Mouse (Mus musculus) layer of hippocampus, postnatal 10 days (tissue): ENCODE results near the gene Cachd1. TPM values are rescaled to one million over a fixed set of nuclear protein-coding genes. Genes with fewer than 3 reads are reported as not detected.
A peak's percentile ranks its signal among the peaks of the same experiment; 100 is the strongest.

Experiments
- DNase-seq, 2 experiments: peaks; one replicate each; pipeline ENCODE4 v3.0.0; 2021; ENCODE audit warnings: low spot score in 2 of 2
- total RNA-seq, 2 experiments: library from RNA; stranded (reverse); gene quantifications; 2 replicates each; pipeline ENCODE4 v1.2.3; 2021

The Cachd1 gene
- total RNA-seq, 2 experiments from 2014 or later: 33.6 to 42.9 TPM

DNA sequence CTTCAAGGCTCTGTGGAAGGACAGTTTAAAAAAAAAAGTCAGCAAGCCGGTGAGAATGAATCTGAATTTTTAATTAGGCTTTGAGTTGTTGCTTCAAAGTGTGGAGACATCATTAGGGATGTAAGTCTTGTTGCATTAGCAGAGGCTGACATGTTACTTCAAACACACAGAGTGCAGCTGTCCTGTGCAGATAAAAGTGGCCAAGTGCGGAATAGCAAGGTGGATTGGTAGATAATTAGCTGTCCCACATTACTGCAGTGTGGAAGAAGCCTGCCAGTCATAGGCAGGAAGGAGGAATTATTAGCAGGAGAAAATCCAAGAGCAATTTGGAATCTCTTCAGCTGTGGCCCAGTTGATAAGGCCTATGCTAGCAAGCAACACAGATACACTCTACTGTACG, 10.7 kb downstream of the Cachd1 start:
- no peak for DNase-seq

DNA sequence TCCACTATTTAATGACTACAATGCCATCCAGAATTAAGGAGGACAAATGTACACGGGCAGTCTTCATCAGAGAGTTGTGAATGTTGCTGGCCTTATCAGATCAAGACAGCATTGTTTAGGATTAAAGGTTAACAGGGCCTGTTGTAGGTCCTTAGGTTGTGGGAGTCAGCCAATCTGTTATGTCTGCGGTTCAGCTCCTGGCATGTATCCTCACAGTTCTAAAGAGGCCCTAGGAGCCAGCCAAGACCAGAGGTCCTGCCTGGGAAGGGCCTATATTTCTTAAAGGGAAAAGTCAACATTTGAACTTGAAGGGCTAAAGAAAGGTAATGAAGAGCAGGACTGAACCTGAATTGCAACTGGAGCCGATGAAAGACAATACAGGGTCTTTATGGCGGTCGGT, 13.7 kb downstream of the Cachd1 start:
- no peak for DNase-seq

DNA sequence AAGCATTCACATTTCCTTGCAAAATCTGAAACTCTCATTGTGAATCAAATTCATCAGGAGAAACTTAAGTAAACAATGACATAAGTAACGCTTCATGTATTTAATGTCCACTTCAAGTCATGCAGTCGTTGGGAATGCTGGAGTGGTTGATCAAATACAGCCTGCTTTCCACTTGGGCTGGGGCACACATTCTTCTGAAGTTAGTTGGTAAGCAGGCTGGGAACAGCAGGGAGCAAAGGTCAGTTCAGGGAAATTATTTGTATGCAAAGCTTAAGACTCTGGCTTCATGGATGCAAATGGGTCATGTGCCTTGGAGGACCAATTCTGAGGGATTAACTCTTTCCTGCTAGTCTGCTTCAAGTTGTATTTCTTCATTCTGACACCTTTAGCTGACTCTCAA, 16.7 kb downstream of the Cachd1 start:
- DNase-seq: no peak

DNA sequence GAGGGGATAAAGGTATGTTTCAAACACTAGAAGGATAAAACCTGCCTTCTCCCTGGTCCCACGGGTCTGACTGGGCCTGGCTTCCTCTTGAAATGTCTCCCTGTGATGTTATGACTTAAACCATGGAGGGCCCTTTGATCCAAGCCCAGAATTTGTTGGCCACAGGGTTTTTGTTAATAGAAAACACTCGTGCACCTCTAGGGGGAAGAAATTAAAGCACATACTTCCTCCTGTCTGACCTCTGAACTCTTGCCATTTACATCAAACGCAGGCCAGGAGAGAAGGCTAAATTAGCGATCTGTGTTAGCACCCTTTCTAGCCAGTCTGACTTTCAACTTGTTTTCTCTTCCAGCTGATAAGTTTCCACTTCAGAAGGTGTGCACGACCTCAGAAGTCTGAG, 19.0 kb downstream of the Cachd1 start:
- no peak for DNase-seq

DNA sequence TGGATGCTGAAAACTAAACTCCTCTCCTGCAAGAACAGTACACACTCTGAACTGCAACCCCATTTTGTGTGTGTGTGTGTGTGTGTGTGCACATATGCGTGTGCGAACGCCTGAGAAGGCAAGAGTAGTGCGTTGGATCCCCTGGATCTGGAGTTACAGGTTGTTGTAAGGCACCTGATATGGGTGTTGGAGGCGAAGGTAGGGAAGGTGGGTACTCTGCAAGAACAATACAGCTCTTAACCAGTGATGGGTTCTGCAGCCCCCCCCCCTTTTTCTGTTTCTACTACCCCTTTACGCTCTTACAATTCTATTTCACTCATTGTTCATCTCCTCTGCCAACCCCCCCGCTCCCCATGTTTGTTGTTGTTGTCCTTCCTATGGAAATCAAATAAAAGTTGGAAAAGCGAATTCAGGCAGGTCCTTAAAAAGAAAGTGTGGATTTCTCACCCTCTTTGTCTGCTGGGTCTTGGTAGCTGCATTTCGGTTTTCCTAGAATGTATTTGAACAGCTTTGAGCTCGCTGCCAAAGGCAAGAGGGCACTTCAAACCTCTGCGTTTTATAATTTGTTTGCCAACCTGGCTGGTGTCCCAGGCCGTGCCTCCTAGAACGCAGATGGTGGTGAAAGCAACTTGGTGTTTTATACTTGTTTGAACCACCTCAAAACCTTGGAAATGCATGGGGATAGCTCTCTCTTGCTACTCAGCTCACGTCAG, 24.4 kb downstream of the Cachd1 start:
- peak; percentile 27 to 31 for DNase-seq

DNA sequence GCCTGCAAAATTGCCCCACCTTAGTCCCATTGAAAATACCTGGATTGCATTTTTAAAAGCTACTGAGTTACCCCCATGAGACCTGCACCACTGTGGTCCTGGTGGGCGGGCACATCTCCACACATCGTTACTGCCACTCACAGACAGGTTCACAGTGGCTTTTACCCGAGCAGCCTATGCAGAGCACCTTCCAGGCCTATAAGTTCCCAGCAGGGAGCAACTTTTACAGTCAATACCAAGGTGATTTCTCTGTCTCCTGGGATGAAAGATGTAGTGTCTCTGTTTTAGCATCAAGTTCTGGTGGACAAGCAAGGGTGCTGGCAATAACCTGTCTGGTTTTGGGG, 24.9 kb downstream of the Cachd1 start:
- DNase-seq: no peak

DNA sequence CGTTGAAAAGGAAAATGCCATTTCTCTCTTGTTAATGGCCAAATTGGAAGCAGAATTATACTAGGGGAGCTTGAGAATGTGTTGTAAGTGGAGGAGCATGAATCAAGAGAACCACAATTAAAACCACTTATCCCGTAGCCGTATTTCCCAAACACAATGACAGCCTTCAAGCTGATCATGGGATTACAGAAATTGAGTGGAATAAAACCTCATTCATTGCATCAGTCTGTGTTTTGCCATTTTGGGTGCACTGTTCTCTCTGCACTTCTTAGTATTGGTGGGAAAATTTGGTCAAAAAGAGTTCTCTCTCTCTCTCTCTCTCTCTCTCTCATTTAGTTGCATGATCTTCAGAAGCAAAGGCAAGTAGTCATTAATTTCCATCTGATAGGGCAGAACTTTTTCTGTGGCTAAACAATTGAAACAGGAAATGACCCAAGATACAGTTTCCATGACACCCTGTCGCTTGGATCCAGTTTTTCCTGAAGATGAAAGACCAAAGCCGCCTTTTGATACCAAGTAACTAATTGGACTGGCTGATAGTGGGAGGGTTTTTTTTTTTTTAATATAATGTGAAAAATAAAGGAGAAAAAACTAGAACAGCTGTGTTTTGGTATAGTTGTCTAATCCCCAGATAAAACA, 34.7 kb downstream of the Cachd1 start:
- DNase-seq: no peak

DNA sequence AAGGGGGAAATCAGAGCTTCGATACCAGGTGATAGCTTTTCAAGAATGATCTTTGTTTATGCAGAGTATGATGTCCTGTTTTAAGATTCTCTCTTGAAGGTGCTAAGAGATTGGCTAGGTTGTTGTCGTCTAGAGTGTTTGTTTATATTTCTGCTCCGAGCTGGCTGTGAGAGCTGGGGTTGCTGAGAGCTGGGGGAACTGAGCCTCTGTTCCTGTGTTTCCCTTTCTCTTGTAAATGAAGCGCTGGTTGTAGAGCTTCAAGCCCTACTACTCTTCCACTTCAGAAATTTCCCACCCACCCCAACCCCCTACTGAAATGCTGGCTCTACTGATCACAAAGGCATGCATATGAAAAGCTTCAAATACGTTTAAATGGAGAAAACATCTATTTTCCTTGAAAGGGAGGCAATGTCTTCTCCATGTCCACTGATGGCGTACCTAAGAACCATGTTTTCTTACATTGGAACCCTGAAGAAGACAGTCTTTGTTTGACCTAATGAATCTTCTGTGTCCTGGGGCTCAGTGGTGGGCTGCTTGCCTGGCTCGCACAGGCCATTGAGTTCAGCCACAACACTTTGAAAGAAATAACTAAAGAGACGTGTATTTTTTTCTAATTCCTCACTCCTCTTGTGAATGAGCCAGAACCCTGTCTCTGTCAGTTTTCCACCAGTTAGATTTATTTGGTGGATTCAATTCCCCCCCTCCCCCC, 35.5 kb downstream of the Cachd1 start:
- no peak for DNase-seq

DNA sequence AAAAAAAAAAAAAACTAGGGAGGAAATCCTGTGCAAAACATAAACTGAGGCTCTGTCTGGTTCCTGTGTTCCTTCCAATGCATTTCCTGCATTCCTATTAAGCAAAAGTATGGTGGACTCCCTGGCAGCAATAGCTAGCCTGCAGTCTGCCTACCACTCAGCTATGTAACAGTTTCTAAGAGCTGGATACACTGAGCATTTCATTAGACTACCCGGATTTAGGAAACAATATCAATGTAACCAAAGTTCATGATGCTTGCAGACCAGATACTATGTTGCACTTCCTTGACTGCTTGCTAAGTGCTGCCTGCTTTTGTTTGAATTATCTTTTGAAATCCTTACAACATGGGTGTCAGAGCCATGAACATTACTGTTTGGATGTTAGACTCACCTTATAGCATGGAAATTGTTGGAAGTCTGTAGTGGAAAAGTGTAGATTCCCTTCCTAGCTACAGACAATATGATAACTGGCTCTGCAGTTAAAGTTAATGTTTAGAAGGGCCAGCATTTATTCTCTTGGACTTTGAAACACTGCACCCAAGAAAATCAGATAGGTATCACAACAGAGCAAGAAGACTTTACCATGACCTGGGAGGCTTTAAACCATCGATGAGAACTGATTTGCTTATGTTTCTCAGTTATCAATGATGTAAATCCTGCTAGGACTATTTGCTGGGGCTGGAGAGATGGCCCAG, 37.4 kb downstream of the Cachd1 start:
- no peak for DNase-seq

DNA sequence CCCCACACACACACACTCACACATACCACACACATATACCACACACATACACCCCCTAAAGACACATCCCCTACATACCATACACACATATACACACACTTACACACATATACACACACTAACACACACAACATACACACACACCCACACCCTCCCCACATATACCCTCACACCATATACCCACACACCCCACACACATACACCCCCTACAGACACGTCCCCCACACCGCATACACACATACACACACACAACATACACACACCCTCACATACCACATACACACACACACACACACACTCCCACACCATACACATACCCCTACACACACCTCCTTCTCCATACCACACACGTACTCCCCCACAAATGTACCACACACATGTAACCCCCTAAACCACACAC, 42.8 kb downstream of the Cachd1 start:
- no peak for DNase-seq

DNA sequence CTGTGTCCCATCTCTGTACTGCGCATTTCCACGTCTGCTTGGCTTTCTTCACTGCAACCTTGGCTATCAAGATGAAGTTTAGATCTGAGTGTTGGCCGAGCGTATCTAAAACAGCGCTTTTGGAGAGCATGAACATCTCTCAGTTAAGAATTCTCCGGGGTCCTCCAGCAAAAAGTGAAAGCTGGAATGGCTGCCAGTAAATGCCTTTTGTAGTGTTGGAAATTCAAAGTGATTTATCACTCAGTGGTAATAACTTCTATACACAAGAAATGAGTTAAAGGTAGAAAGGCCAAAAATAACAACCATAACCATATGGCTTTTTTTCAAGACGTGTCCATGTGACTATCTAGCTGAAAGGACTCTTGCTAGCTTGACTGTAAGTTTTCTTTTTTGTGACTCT, 46.1 kb downstream of the Cachd1 start:
- no peak for DNase-seq

DNA sequence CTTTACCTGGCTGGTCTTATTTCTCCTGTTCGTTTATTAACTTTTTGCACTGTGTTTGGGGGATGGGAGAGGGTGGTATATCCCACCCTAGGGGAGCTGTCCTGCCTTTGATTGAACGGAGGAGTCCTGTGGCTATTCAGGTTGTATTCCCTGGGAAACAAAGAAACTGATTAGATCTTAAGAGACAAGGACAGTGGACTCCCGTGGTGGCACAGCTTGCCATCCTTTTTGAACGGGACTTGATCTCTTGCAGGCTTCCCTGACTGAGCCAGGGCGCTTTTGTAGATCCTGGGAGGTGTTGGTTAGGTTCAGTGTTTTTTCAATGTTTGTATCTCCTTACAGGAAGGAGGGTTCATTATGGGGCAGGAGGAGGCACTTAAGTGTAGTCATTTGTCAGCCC, 50.9 kb downstream of the Cachd1 start:
- DNase-seq: no peak

DNA sequence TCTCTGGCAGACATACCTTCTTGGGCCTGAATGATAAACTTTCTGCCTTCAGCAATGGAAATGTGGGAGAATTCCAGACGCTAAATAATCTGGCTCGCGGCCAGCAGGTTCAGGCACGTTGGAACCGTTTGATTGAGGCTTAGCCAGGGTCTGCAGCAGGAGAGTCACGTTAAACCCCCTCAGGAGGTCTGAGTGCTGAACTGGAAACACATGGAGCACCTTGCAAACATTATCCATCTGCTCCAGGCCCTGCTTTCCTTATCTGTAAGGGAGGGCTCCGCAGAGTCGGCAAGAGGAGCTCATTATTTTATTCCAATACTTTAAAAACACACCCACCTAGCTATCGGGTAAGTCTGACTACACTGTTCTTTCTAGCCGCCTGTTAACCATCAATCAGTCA, 52.3 kb downstream of the Cachd1 start:
- DNase-seq: no peak

DNA sequence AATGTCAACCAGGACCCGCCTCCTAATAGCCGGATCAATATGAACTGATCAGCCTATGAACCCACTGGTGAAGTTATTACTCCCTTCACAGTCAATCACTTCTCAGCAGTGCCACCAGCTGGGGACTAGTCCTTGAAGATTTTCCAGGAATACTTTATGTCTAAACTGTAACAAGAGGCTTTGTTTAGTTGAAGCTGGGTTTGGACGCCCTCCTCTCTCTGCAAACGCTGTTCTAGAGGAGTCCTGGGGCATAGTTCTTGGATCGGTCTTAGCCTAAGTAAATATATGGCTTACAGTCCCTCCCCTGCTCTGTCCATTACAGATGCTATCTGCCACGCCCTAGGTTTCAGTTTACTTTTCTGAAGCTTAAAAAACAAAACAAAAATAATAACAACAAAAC, 60.7 kb downstream of the Cachd1 start:
- DNase-seq: no peak

DNA sequence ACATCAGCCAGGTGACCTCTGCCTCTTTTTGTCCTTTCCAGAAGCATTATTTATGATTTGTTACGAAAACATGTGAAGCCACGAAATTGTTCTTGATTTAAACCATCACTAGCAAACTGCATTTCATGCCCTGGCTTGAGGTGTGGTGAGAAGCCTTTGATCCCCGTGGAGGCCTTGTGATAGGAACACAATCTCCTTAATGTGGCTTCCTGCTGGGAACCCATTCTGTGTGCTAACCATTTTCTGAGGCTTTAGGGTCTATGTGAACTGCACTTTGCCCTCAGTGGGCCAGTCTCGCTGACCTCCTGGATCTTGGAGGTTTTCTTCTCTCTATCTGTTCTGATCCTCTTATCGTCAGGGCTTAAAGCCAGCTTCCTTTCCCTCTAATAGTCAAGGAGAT, 66.2 kb downstream of the Cachd1 start:
- DNase-seq: no peak

DNA sequence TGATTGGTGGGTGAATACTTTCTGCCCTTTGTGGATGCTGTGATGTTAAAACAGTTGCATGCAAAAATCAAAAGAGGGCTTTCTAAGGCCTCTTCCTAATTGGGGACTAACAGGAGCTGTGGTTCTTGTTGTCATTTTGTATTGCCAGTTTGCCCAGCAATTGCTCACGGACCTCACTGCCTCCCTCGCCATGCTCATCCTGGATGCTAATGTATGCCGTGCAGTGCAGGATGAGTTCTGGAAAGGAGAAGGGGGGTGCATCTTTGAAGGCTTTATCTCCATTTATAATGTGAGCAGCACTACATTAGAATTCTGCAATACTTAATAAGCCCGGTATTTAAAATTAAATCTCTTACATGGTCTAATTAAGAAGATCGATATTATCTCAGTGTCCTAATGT, 66.6 kb downstream of the Cachd1 start:
- DNase-seq: no peak

DNA sequence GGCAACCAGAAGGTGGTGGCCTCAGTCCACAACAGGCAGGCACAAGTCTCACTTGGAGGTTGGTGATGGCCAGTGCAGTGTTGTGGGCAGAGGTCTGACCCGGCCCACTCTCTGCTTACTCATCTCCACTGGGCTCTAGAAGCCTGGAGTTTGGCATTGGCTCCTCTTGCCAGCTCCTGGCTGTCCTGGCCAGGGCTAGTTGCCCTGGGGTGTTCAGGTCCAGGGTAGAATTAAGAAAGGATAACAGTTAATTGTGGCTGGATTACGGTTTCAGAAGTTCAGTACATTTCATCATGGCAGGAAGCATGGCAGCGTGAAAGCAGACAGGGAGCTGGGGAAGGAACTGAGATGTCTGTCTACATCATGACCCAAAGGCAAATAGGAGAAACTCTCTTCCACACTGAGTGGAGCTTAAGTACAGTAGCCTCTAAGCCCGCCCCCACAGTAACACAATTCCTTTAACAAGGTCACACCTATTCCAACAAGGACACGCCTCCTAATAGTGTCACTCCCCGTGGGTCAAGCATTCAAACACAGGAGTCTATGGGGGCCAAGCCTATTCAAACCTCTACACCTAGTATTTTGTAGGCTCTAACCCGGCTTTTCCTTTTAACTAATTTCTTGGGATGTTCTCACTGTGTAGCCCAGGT, 74.5 kb downstream of the Cachd1 start:
- DNase-seq: no peak

DNA sequence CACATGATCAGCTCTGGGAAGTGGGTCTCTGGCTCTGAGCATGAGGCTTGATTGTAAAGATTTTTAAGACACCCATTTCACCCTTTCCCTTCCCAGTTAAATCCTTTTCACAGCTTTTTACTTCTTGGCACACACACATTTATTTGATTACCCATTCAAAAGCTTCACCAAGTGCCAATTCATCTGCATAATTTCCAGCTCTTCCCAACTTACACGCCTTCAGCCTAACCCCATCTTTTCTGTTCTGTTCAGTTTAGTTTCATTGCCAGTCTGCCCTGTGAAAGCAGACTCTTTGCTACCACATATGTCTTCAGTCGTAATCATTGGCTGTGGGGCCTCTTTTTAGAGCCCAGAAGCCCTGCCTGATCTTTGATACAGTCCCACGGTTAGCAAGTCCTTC, 76.0 kb downstream of the Cachd1 start:
- DNase-seq: no peak

DNA sequence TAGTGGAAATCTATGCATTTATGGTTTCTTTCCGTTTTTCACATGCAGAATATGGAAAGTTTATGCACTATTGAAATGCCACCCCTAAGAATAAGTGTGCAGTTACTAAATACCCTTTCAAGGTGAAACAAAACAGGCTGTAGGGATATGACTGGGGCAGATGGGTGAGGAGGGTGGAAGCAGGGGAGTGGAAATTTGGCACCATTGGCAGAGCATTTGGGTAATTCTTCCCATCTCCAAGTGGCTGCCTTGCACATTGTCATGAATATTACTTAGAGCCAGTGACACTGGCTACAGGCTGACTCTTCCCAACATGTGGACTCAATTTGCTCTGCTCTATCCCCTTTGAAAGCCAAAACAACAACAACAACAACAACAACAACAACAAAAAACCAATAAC, 77.0 kb downstream of the Cachd1 start:
- DNase-seq: no peak

DNA sequence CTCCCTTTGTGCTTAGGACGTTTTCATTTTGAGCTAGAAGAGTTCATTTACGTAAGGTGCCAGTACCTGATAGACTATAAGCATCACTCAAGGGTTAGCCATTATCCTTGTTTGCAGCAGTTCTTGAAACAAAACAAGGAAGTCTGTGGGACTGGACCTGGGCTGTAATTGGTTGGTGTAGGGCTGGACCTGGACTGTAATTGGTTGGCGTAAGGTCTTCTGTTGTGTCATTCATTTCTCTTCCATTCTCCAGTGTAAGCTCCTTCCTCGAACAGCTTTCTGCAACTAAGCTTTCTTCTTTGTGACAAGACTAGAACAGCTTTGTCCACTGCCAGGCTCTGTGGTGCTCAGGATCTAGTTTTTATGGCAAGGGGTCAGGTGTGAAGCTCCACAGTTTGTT, 78.9 kb downstream of the Cachd1 start:
- no peak for DNase-seq

DNA sequence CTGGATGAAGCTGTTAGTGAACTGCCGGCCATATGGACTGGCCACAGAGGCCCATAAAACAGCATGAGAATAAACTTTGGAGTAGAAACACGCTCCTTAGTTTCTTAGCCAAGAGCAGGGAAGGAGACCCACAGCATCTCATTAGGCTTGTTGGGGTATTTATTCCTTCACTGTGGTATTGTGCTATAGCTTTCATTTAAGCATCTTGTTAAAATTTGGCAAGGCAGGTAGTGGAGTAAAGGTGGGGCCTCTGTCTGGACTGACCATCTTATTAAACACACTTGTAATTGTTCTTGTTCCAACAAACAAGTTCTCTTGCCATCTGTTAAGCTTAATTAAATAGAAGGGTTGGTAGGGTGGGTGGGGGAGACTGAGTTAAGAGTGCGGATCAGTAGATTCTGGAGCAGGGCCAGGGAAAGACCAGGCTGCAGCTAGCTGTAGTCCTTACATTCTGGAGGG, 81.0 kb downstream of the Cachd1 start:
- DNase-seq: no peak
